Mouse (Mus musculus): ENCODE results near the gene Muc4.

Gene Muc4

GRCm38 (mm10) chr16:32807408-32808185 lies 71.9 kb downstream of the Muc4 start:
- DNase-seq = no peak

- no peak for DNase-seq
Observed at GRCm38 (mm10) chr16:32810321-32810720, 74.6 kb downstream of the Muc4 start, which contains the start of gene Smbd1. Smbd1 (minus strand) TSS chr16:32810477.

- peak; percentile 59 to 70 for DNase-seq
Observed at GRCm38 (mm10) chr16:32812888-32813361, 77.2 kb downstream of the Muc4 start.

- DNase-seq = no peak
Observed at GRCm38 (mm10) chr16:32813362-32813761, 77.7 kb downstream of the Muc4 start.

- no peak for DNase-seq
Observed at GRCm38 (mm10) chr16:32813771-32814170, 78.1 kb downstream of the Muc4 start.

GRCm38 (mm10) chr16:32814539-32814938 lies 78.9 kb downstream of the Muc4 start:
- DNase-seq = peak; percentile 14 to 15

GRCm38 (mm10) chr16:32815160-32815605 lies 79.5 kb downstream of the Muc4 start:
- no peak for DNase-seq

GRCm38 (mm10) chr16:32818036-32818435 lies 82.3 kb downstream of the Muc4 start:
- DNase-seq = no peak

- DNase-seq = no peak
Observed at GRCm38 (mm10) chr16:32818441-32818840, 82.8 kb downstream of the Muc4 start.

- DNase-seq = no peak
Observed at GRCm38 (mm10) chr16:32821772-32822449, 86.2 kb downstream of the Muc4 start.

- no peak for DNase-seq
Observed at GRCm38 (mm10) chr16:32822450-32822827, 86.8 kb downstream of the Muc4 start.

- no peak for DNase-seq
Observed at GRCm38 (mm10) chr16:32822881-32823280, 87.2 kb downstream of the Muc4 start.

GRCm38 (mm10) chr16:32823487-32823886 lies 87.8 kb downstream of the Muc4 start:
- DNase-seq = no peak

GRCm38 (mm10) chr16:32824061-32824460 lies 88.4 kb downstream of the Muc4 start:
- no peak for DNase-seq

- DNase-seq = no peak
Observed at GRCm38 (mm10) chr16:32825380-32825779, 89.7 kb downstream of the Muc4 start.

- no peak for DNase-seq
Observed at GRCm38 (mm10) chr16:32826521-32826920, 90.8 kb downstream of the Muc4 start.

GRCm38 (mm10) chr16:32829104-32829503 lies 93.4 kb downstream of the Muc4 start:
- DNase-seq = no peak

GRCm38 (mm10) chr16:32831501-32831900 lies 95.8 kb downstream of the Muc4 start:
- no peak for DNase-seq

Measured in thymus, adult 18-20 months (tissue).